Mouse (Mus musculus) cerebellum, adult 11 months (tissue): ENCODE measurements around the gene Tsc22d3.

Experiments used
- DNase-seq: peaks from one replicate; pipeline ENCODE4 v3.0.0; 2022

Tsc22d3 gene

GRCm38 (mm10) chrX:140493527-140494029 lies 106.9 kb downstream of the Tsc22d3 start:
- no peak for DNase-seq

GRCm38 (mm10) chrX:140491884-140492571 lies 108.4 kb downstream of the Tsc22d3 start:
- DNase-seq, result peak; percentile 22

GRCm38 (mm10) chrX:140490203-140490602 lies 110.3 kb downstream of the Tsc22d3 start:
- no peak for DNase-seq
